Mouse (Mus musculus) neural tube, embryonic 14.5 days (tissue): ENCODE measurements around the gene Gapdh. TPM values are rescaled to one million over a fixed set of nuclear protein-coding genes. Genes with fewer than 3 reads are reported as not detected.
A peak's percentile ranks its signal among the peaks of the same experiment; 100 is the strongest.

Experiments
- ATAC-seq: fragments of 200-750 bp; cut with Nextera tagmentation; 2 replicates; pipeline ENCODE4 v1.8.0; 2017; ENCODE audit warnings: low read depth, mild to moderate bottlenecking, moderate TSS enrichment, moderate library complexity
- H3K27ac ChIP-seq: fragments of 300-500 bp; sonication (generic); 2 replicates; pipeline ENCODE4 v1.5.1; 2014; ENCODE audit warnings: low read depth, mild to moderate bottlenecking, control low read depth, low read length, moderate library complexity, mixed read lengths
- H3K27me3 ChIP-seq: fragments of 300-500 bp; sonication (generic); 2 replicates; pipeline ENCODE4 v1.6.1; 2014; ENCODE audit warnings: low read length; ENCODE audit not compliant: control insufficient read depth, insufficient read depth
- H3K36me3 ChIP-seq: fragments of 300-500 bp; sonication (generic); 2 replicates; pipeline ENCODE4 v1.6.1; 2014; ENCODE audit warnings: low read length, mixed read lengths; ENCODE audit not compliant: control insufficient read depth, insufficient read depth
- H3K4me1 ChIP-seq: fragments of 300-500 bp; sonication (generic); 2 replicates; pipeline ENCODE4 v1.6.1; 2014; ENCODE audit warnings: low read length; ENCODE audit not compliant: control insufficient read depth, insufficient read depth
- H3K4me2 ChIP-seq: fragments of 300-500 bp; sonication (generic); 2 replicates; pipeline ENCODE4 v1.6.1; 2014; ENCODE audit warnings: mild to moderate bottlenecking, low read depth, low read length, control low read depth
- H3K4me3 ChIP-seq: fragments of 300-500 bp; sonication (generic); 2 replicates; pipeline ENCODE4 v1.5.1; 2014; ENCODE audit warnings: low read depth, low read length, control low read depth, mixed read lengths
- H3K9ac ChIP-seq: fragments of 300-500 bp; sonication (generic); replicated peaks from 2 replicates; pipeline ENCODE4 v1.6.1; 2014; ENCODE audit warnings: low read depth, mild to moderate bottlenecking, control low read depth, low read length, mixed read lengths
- H3K9me3 ChIP-seq: fragments of 300-500 bp; sonication (generic); 2 replicates; pipeline ENCODE4 v1.6.1; 2016; ENCODE audit warnings: low read length; ENCODE audit not compliant: control insufficient read depth
- WGBS: fragments of 180-500 bp; shearing (Covaris S2); extraction: QIAGEN DNeasy Blood & Tissue Kit; methylation state at CpG from one replicate; pipeline ENCODE4 v1.1.7; 2014; 5-methylcytosine and 5-hydroxymethylcytosine counted together
- polyA plus RNA-seq: library from polyadenylated mRNA; unstranded; fragments of >200 nt; fragmentation: Nextera tagmentation; extraction: Ambion mirVana; gene quantifications from 2 replicates; pipeline ENCODE4 v1.2.1, GENCODE M21; 2014

Gene Gapdh
- polyA plus RNA-seq, 1 experiment from 2014 or later = 1,492 TPM

- Histone ChIP-seq H3K9ac (no peak overlapping the region), H3K27me3 (no peaks in the 10 kb centered on the region), H3K4me2 (no peak overlapping the region), H3K36me3 (peaks cover 81% of the 10 kb centered on the region), H3K4me3 (no peak overlapping the region), H3K4me1 (no peaks in the 10 kb centered on the region), H3K27ac (no peak overlapping the region), H3K9me3 (no peaks in the 10 kb centered on the region)
- ATAC-seq = no peak
- 93% methylated on average over 5 of the region's 5 CpGs for WGBS
Measured at GRCm38 (mm10) chr6:125175469-125175868, 9.2 kb upstream of the Gapdh start.

GRCm38 (mm10) chr6:125173256-125173655 is 7.0 kb upstream of the Gapdh start:
- H3K9ac ChIP-seq = no peak overlapping the region
- no peak overlapping the region for H3K4me2 ChIP-seq
- ATAC-seq = no peak
- H3K4me3 ChIP-seq = no peak overlapping the region
- H3K9me3 ChIP-seq = no peaks in the 10 kb centered on the region
- 94% methylated on average over 7 of the region's 7 CpGs for WGBS
- H3K36me3 ChIP-seq = peaks cover 85% of the 10 kb centered on the region
- no peak overlapping the region for H3K27ac ChIP-seq
- H3K4me1 ChIP-seq = no peaks in the 10 kb centered on the region
- H3K27me3 ChIP-seq = no peaks in the 10 kb centered on the region

- H3K9me3 ChIP-seq = no peaks in the 10 kb centered on the region
- H3K27me3 ChIP-seq = no peaks in the 10 kb centered on the region
- H3K4me1 ChIP-seq = no peaks in the 10 kb centered on the region
- WGBS = 83% methylated on average over 2 of the region's 2 CpGs
- ATAC-seq = no peak
- H3K4me3 ChIP-seq = no peak overlapping the region
- no peak overlapping the region for H3K9ac ChIP-seq
- H3K36me3 ChIP-seq = peaks cover 83% of the 10 kb centered on the region
- no peak overlapping the region for H3K27ac ChIP-seq
- no peak overlapping the region for H3K4me2 ChIP-seq
Measured at GRCm38 (mm10) chr6:125172474-125172873, 6.2 kb upstream of the Gapdh start.

- peaks cover 14% of the 10 kb centered on the region for H3K4me1 ChIP-seq
Measured at GRCm38 (mm10) chr6:125170194-125170593, 3.9 kb upstream of the Gapdh start.

GRCm38 (mm10) chr6:125168086-125168485 is 1.8 kb upstream of the Gapdh start:
- Histone ChIP-seq H3K27me3 (no peaks in the 10 kb centered on the region), H3K36me3 (peaks cover 56% of the 10 kb centered on the region), H3K9me3 (no peaks in the 10 kb centered on the region), H3K4me1 (peaks cover 25% of the 10 kb centered on the region), H3K27ac (no peak overlapping the region), H3K4me2 (no peak overlapping the region), H3K9ac (no peak overlapping the region), H3K4me3 (no peak overlapping the region)
- 95% methylated on average over 14 of the region's 14 CpGs for WGBS
- no peak for ATAC-seq

More at GRCm38 (mm10) chr6:125170194-125170593, 3.9 kb upstream of the Gapdh start:
- no peak for ATAC-seq
- Histone ChIP-seq H3K27ac (no peak overlapping the region), H3K9ac (no peak overlapping the region), H3K36me3 (peaks cover 66% of the 10 kb centered on the region), H3K9me3 (no peaks in the 10 kb centered on the region), H3K27me3 (no peaks in the 10 kb centered on the region), H3K4me2 (no peak overlapping the region), H3K4me3 (no peak overlapping the region)
- WGBS = 88% methylated on average over 6 of the region's 6 CpGs

- Histone ChIP-seq H3K27ac (peak overlapping the region; percentile 93; the same call in 1 of the 2 replicates), H3K27me3 (no peaks in the 10 kb centered on the region), H3K4me2 (peak overlapping the region; percentile 91), H3K4me3 (peak overlapping the region; percentile 13; the same call in 1 of the 2 replicates), H3K9ac (peak overlapping the region; percentile 88; the same call in 1 of the 2 replicates), H3K9me3 (no peaks in the 10 kb centered on the region), H3K4me1 (peaks cover 25% of the 10 kb centered on the region), H3K36me3 (peaks cover 46% of the 10 kb centered on the region)
- ATAC-seq = no peak
- 22% methylated on average over 10 of the region's 10 CpGs for WGBS
Measured at GRCm38 (mm10) chr6:125166861-125167650, 789 bp upstream of the Gapdh start.

GRCm38 (mm10) chr6:125165328-125165891 is 857 bp downstream of the Gapdh start:
- peak; percentile 93 for ATAC-seq
- H3K4me1 ChIP-seq = peaks cover 29% of the 10 kb centered on the region
- peak overlapping the region; percentile 93 for H3K27ac ChIP-seq
- peaks cover 41% of the 10 kb centered on the region for H3K36me3 ChIP-seq
- H3K9me3 ChIP-seq = no peaks in the 10 kb centered on the region
- H3K4me3 ChIP-seq = peak overlapping the region; percentile 97
- H3K4me2 ChIP-seq = peak overlapping the region; percentile 91
- under 1% methylated on average over 36 of the region's 36 CpGs for WGBS
- H3K27me3 ChIP-seq = no peaks in the 10 kb centered on the region
- H3K9ac ChIP-seq = peak overlapping the region; percentile 88

- Histone ChIP-seq H3K36me3 (peaks cover 40% of the 10 kb centered on the region), H3K4me2 (peak overlapping the region; percentile 91), H3K4me1 (peaks cover 29% of the 10 kb centered on the region), H3K9ac (peak overlapping the region; percentile 88), H3K27ac (peak overlapping the region; percentile 93), H3K27me3 (no peaks in the 10 kb centered on the region), H3K4me3 (peak overlapping the region; percentile 97), H3K9me3 (no peaks in the 10 kb centered on the region)
- peak; percentile 41 for ATAC-seq
- WGBS = under 1% methylated on average over 38 of the region's 39 CpGs
Measured at GRCm38 (mm10) chr6:125164672-125165327, 1.5 kb downstream of the Gapdh start.
